Mouse (Mus musculus): Measurements from ENCODE around the gene Psat1. TPM values are rescaled to one million over a fixed set of nuclear protein-coding genes. Genes with fewer than 3 reads are reported as not detected.

Psat1 gene
- polyA plus RNA-seq, 1 experiment from 2014 or later: 105 TPM

DNA sequence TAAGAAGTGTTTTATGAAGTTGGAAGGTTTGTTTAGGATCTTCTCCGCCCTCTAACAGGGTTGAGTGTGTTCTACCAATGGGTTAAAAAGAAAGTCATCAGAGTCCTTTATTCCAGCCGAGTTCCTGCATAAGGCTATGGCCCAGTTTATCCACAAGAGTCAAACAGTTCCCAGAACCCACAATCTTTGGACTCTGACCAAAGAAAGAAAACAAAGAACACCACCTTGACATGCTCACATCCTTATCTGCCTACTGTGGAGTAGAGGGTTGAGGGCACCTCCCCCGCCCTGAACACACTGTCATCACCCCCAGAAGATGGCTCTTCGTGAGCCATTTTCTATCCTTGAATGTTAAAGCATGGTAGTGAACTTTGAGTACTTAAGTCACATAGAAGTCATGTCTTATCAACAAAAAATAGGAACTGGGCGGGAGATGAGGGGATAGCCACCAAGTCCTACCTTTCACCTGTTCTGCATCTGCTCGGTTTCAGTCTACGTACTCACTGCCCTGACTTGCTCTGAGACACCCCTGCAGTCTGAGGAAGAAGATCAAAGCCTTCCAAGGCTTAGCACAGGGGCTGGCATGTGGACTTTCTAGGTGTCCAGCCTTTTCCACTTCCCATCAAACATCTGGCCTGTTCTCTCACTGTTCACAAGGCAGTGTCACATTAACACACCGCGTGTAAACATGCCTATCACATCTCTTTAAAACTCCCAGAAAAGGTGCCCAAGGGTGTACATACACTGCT is 33.7 kb downstream of the Psat1 start:
- H3K9me3 ChIP-seq (ENCODE audit: control insufficient read depth, low read length): no peaks in the 10 kb centered on the region
- no peaks in the 10 kb centered on the region for H3K4me1 ChIP-seq (ENCODE audit: control insufficient read depth, insufficient read depth, low read length)
- peaks cover 16% of the 10 kb centered on the region; the same call in 1 of the 2 replicates for H3K36me3 ChIP-seq (ENCODE audit: control insufficient read depth, insufficient read depth, low read length)
- H3K4me2 ChIP-seq: no peak overlapping the region
- H3K4me3 ChIP-seq (ENCODE audit: low read depth, low read length): no peak overlapping the region
- 93% methylated on average over 9 of the region's 9 CpGs for WGBS
- no peak overlapping the region for H3K9ac ChIP-seq (ENCODE audit: low read length)
- DNase-seq (ENCODE audit: low spot score, missing footprints): no peak
- no peak for ATAC-seq (ENCODE audit: low FRiP score)
- H3K27me3 ChIP-seq (ENCODE audit: control insufficient read depth, insufficient read depth, low read length): no peaks in the 10 kb centered on the region
- H3K27ac ChIP-seq (ENCODE audit: low read depth, low read length): no peak overlapping the region

DNA sequence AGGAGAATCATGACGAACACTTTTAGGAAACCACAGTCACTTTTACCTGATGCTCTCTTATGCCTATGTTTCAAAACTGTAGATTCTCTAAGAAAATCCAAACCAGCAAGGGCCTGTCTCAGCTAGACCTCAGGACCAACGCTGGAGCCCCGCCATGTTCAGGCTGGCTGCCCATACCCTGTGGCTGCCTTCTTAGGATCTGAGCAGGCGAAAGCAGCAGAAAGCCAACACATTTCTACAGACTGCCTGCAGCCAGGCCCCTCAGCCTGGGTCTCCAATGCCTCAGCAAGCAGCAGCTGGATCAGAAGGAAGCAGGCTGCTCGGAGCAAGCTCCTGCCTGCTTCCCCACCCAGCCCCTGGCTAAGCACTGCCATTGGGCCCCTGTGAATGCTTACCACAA is 35.7 kb downstream of the Psat1 start:
- no peaks in the 10 kb centered on the region for H3K9me3 ChIP-seq (ENCODE audit: control insufficient read depth, low read length)
- WGBS: 97% methylated on average over 5 of the region's 5 CpGs
- no peak overlapping the region for H3K27ac ChIP-seq (ENCODE audit: low read depth, low read length)
- H3K36me3 ChIP-seq (ENCODE audit: control insufficient read depth, insufficient read depth, low read length): peaks cover 14% of the 10 kb centered on the region; the same call in 1 of the 2 replicates
- H3K4me1 ChIP-seq (ENCODE audit: control insufficient read depth, insufficient read depth, low read length): no peaks in the 10 kb centered on the region
- no peak overlapping the region for H3K4me3 ChIP-seq (ENCODE audit: low read depth, low read length)
- no peak overlapping the region for H3K4me2 ChIP-seq
- no peak overlapping the region for H3K9ac ChIP-seq (ENCODE audit: low read length)
- no peak for ATAC-seq (ENCODE audit: low FRiP score)
- DNase-seq (ENCODE audit: low spot score, missing footprints): no peak
- no peaks in the 10 kb centered on the region for H3K27me3 ChIP-seq (ENCODE audit: control insufficient read depth, insufficient read depth, low read length)

DNA sequence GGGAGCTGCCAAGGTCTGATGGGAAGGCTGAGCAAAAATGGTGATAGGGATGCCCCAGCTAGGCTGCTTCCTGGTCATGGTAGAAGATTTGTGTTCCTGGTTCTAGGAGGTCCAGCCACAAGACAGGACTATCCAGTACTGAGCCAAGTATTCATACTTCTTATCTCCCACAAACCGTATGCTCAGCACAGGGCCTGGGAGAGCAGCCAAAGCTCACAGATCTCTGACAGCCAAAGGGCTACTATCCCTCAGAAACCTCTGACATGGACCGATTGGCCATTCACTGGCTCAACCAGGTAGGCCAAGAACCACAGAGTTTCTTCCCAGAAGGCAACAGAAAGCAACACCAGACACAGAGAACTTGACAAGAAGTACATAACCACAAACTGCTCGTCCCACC is 36.1 kb downstream of the Psat1 start:
- ATAC-seq (ENCODE audit: low FRiP score) (no peak), DNase-seq (ENCODE audit: low spot score, missing footprints) (no peak)
- no peak overlapping the region for H3K4me3 ChIP-seq (ENCODE audit: low read depth, low read length)
- H3K27ac ChIP-seq (ENCODE audit: low read depth, low read length): no peak overlapping the region
- H3K27me3 ChIP-seq (ENCODE audit: control insufficient read depth, insufficient read depth, low read length): no peaks in the 10 kb centered on the region
- 92% methylated on average over 3 of the region's 3 CpGs for WGBS
- H3K9ac ChIP-seq (ENCODE audit: low read length): no peak overlapping the region
- H3K4me1 ChIP-seq (ENCODE audit: control insufficient read depth, insufficient read depth, low read length): no peaks in the 10 kb centered on the region
- no peak overlapping the region for H3K4me2 ChIP-seq
- peaks cover 16% of the 10 kb centered on the region; the same call in 1 of the 2 replicates for H3K36me3 ChIP-seq (ENCODE audit: control insufficient read depth, insufficient read depth, low read length)
- H3K9me3 ChIP-seq (ENCODE audit: control insufficient read depth, low read length): no peaks in the 10 kb centered on the region

DNA sequence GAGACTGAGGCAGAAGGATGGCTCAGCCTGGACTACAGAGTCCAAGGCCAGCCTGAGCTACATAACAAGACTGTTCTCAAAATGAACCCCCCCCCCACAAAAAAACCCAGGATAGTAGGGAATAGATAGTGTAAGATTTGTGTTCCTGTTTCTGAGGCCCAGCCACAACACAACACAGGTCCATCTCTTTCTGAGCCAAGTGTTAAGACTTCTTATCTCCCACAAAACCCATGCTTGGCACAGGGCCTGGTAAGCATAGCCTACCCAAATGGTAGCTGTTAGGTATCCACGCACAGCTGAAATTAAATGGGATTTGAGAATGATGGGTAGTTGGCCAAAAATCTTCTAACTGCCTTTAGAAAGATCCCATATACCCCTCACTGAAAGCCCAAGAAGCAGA is 36.6 kb downstream of the Psat1 start:
- DNase-seq (ENCODE audit: low spot score, missing footprints): no peak
- Histone ChIP-seq H3K27me3 (ENCODE audit: control insufficient read depth, insufficient read depth, low read length) (no peaks in the 10 kb centered on the region), H3K27ac (ENCODE audit: low read depth, low read length) (no peak overlapping the region), H3K36me3 (ENCODE audit: control insufficient read depth, insufficient read depth, low read length) (peaks cover 17% of the 10 kb centered on the region; the same call in 1 of the 2 replicates), H3K4me2 (no peak overlapping the region), H3K4me3 (ENCODE audit: low read depth, low read length) (no peak overlapping the region), H3K9ac (ENCODE audit: low read length) (no peak overlapping the region), H3K4me1 (ENCODE audit: control insufficient read depth, insufficient read depth, low read length) (no peaks in the 10 kb centered on the region), H3K9me3 (ENCODE audit: control insufficient read depth, low read length) (no peaks in the 10 kb centered on the region)
- ATAC-seq (ENCODE audit: low FRiP score): no peak
- WGBS: 93% methylated on average over 1 of the region's 1 CpGs

DNA sequence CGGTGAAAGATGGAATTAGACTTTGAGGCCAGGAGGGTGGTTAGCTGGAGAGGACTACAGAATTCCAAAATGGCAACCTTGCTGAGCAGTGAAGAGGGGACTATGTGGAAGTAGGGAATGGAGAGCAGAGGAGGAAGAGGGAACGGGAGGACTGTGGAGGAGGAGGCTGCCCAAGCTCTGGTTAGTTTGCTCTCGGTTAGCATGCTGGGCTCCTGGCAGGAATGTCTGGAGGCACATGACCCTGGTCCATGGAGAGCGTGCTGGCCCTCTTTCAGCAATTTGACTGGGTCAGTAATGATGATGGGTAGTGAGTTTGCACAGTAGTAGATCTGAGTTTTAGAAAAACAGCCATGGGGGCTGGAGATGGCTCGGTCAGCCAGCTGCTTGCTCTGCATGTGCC is 39.1 kb downstream of the Psat1 start:
- no peak overlapping the region for H3K4me2 ChIP-seq
- no peaks in the 10 kb centered on the region for H3K9me3 ChIP-seq (ENCODE audit: control insufficient read depth, low read length)
- H3K9ac ChIP-seq (ENCODE audit: low read length): no peak overlapping the region
- 93% methylated on average over 5 of the region's 5 CpGs for whole genome bisulfite sequencing
- no peak overlapping the region for H3K27ac ChIP-seq (ENCODE audit: low read depth, low read length)
- ATAC-seq (ENCODE audit: low FRiP score) (no peak), DNase-seq (ENCODE audit: low spot score, missing footprints) (no peak)
- H3K4me3 ChIP-seq (ENCODE audit: low read depth, low read length): no peak overlapping the region
- peaks cover 17% of the 10 kb centered on the region; the same call in 1 of the 2 replicates for H3K36me3 ChIP-seq (ENCODE audit: control insufficient read depth, insufficient read depth, low read length)
- H3K27me3 ChIP-seq (ENCODE audit: control insufficient read depth, insufficient read depth, low read length): no peaks in the 10 kb centered on the region
- H3K4me1 ChIP-seq (ENCODE audit: control insufficient read depth, insufficient read depth, low read length): peaks cover 9% of the 10 kb centered on the region

DNA sequence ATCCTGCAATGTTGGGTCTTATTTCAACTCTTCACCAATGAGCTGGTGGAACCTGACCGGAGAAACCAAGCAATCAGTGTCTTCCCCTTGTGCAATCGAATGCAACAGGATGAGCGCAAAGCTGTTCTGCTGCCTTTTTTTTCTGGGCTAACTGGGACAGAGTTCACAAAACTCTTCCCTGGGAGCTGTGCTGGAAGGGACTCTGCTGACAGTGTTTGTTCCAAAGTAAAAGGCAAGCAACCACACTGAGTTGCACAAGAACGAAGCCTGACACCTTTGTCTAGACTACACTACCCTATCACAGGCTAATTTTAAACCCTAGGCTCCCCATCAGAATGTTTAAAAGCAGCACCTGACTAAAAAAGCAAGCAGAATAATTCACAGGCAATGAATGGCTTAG is 42.4 kb downstream of the Psat1 start:
- no peaks in the 10 kb centered on the region for H3K9me3 ChIP-seq (ENCODE audit: control insufficient read depth, low read length)
- no peak overlapping the region for H3K4me2 ChIP-seq
- ATAC-seq (ENCODE audit: low FRiP score) (no peak), DNase-seq (ENCODE audit: low spot score, missing footprints) (no peak)
- no peaks in the 10 kb centered on the region for H3K27me3 ChIP-seq (ENCODE audit: control insufficient read depth, insufficient read depth, low read length)
- H3K4me1 ChIP-seq (ENCODE audit: control insufficient read depth, insufficient read depth, low read length): peaks cover 9% of the 10 kb centered on the region
- no peak overlapping the region for H3K9ac ChIP-seq (ENCODE audit: low read length)
- H3K4me3 ChIP-seq (ENCODE audit: low read depth, low read length): no peak overlapping the region
- no peak overlapping the region for H3K27ac ChIP-seq (ENCODE audit: low read depth, low read length)
- 88% methylated on average over 4 of the region's 4 CpGs for WGBS
- peaks cover 13% of the 10 kb centered on the region; the same call in 1 of the 2 replicates for H3K36me3 ChIP-seq (ENCODE audit: control insufficient read depth, insufficient read depth, low read length)

DNA sequence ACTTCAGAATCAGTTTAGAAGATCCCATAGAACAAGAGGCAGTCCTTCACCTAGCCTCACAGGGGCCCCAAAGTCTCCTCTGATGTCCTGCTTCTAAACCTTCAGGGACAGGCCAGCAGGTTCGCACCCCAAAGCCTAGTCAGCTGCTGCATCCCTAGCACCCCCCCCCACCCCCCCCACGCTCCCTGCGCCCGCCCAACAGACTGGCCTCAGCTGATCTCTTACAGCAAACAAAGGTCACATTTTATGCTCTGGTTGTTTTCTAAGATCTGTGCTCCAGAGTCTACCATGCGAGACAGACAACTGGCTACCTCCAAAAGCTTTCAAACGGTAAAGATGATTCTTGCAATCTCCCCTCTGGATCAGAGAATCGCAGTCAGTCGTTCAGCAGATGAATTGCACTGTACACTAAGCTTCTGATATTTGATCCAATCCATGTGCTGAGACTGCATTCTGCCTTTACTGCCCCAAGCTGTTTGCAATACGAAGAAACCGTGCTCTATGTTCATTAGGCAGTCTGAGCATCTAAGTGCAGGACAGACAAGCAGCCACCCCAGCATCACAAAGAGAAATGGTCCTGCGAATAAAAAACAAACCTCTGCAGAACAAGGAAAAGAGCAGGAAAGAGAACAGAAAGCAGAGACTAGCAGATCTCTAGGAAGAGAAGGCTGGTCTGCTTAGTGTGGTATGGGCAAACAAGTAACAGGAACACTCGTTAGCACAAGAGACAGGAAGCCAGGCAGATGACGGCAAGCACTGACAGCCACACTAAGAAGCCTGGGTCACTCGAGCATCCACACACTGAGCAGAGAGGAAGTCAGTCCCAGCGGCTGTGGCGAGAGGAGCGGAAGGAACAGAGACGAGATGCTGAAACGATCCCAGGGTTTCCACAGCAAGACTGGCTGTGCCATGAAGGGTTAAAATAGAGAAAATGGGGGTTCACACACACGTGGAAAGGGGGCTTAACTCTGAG is 43.3 kb downstream of the Psat1 start:
- Histone ChIP-seq H3K9me3 (ENCODE audit: control insufficient read depth, low read length) (no peaks in the 10 kb centered on the region), H3K4me2 (no peak overlapping the region; the same call in 1 of the 2 replicates), H3K9ac (ENCODE audit: low read length) (peak overlapping the region; percentile 25; the same call in 1 of the 2 replicates), H3K27me3 (ENCODE audit: control insufficient read depth, insufficient read depth, low read length) (no peaks in the 10 kb centered on the region), H3K27ac (ENCODE audit: low read depth, low read length) (peak overlapping the region; percentile 27; the same call in 1 of the 2 replicates), H3K36me3 (ENCODE audit: control insufficient read depth, insufficient read depth, low read length) (peaks cover 9% of the 10 kb centered on the region; the same call in 1 of the 2 replicates), H3K4me3 (ENCODE audit: low read depth, low read length) (no peak overlapping the region), H3K4me1 (ENCODE audit: control insufficient read depth, insufficient read depth, low read length) (peaks cover 9% of the 10 kb centered on the region)
- DNase-seq (ENCODE audit: low spot score, missing footprints) (peak; percentile 83), ATAC-seq (ENCODE audit: low FRiP score) (peak; percentile 58; the same call in 1 of the 2 replicates)
- 30% methylated on average over 20 of the region's 20 CpGs for WGBS

DNA sequence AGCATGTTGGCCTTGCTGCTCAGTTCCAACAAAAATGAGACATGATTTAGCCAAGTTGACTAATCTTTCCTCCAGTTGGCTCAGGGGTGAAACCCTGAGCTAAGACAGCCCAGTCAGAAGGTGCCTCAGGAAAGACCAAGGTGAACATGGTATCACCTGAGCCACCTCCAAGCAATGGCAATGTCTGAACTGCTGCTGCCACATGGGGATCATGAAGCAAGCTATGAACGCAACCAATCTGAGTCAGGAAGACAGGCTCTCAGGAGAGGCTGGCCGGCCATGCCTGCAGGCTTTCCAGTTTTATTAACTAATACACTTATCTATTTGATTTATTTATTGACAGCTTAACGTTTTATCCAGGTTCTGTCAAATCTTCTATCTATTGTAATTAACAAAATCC is 51.5 kb downstream of the Psat1 start:
- H3K36me3 ChIP-seq (ENCODE audit: control insufficient read depth, insufficient read depth, low read length): no peaks in the 10 kb centered on the region
- H3K4me2 ChIP-seq: no peak overlapping the region
- H3K4me3 ChIP-seq (ENCODE audit: low read depth, low read length): no peak overlapping the region
- ATAC-seq (ENCODE audit: low FRiP score): no peak
- WGBS: 89% methylated on average over 3 of the region's 3 CpGs
- no peak overlapping the region for H3K27ac ChIP-seq (ENCODE audit: low read depth, low read length)
- no peaks in the 10 kb centered on the region for H3K9me3 ChIP-seq (ENCODE audit: control insufficient read depth, low read length)
- DNase-seq (ENCODE audit: low spot score, missing footprints): no peak
- H3K4me1 ChIP-seq (ENCODE audit: control insufficient read depth, insufficient read depth, low read length): no peaks in the 10 kb centered on the region
- H3K27me3 ChIP-seq (ENCODE audit: control insufficient read depth, insufficient read depth, low read length): no peaks in the 10 kb centered on the region
- no peak overlapping the region for H3K9ac ChIP-seq (ENCODE audit: low read length)

DNA sequence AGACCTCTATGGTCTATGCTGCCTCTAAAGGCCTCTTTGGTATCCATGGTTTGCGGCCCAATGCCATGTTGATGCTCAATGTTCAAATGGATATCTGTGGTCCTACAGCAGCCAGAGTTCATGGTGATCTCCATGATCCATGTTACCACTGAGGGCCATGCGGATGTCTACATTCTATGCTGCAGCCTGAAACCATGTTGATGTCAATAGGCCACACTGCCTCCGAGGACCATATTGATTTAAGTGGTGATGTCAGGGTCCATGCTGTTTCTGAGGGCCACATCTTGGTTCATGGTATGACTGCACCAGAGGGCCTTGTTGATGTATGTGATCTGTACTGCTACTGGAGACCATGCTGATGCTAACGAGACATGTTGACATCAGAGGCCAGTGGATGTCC is 55.0 kb downstream of the Psat1 start:
- ATAC-seq (ENCODE audit: low FRiP score) (no peak), DNase-seq (ENCODE audit: low spot score, missing footprints) (no peak)
- Histone ChIP-seq H3K4me3 (ENCODE audit: low read depth, low read length) (no peak overlapping the region), H3K4me1 (ENCODE audit: control insufficient read depth, insufficient read depth, low read length) (no peaks in the 10 kb centered on the region), H3K36me3 (ENCODE audit: control insufficient read depth, insufficient read depth, low read length) (no peaks in the 10 kb centered on the region), H3K27ac (ENCODE audit: low read depth, low read length) (no peak overlapping the region), H3K9ac (ENCODE audit: low read length) (no peak overlapping the region), H3K4me2 (no peak overlapping the region), H3K9me3 (ENCODE audit: control insufficient read depth, low read length) (no peaks in the 10 kb centered on the region), H3K27me3 (ENCODE audit: control insufficient read depth, insufficient read depth, low read length) (no peaks in the 10 kb centered on the region)
- WGBS: 93% methylated on average over 4 of the region's 4 CpGs
